Mouse (Mus musculus) adipocyte (in vitro differentiated cells): ENCODE results near the gene Fam84b.
A peak's percentile ranks its signal among the peaks of the same experiment; 100 is the strongest.
"Not testable (repeated sequence)": the region's sequence is repeated elsewhere in the genome, so short reads cannot be mapped to it uniquely, and the experiment has no call there.

Source experiments
- DNase-seq: peaks from one replicate; pipeline ENCODE4 v3.0.0-alpha.2; 2016; ENCODE audit warnings: low spot score

Fam84b gene

DNA sequence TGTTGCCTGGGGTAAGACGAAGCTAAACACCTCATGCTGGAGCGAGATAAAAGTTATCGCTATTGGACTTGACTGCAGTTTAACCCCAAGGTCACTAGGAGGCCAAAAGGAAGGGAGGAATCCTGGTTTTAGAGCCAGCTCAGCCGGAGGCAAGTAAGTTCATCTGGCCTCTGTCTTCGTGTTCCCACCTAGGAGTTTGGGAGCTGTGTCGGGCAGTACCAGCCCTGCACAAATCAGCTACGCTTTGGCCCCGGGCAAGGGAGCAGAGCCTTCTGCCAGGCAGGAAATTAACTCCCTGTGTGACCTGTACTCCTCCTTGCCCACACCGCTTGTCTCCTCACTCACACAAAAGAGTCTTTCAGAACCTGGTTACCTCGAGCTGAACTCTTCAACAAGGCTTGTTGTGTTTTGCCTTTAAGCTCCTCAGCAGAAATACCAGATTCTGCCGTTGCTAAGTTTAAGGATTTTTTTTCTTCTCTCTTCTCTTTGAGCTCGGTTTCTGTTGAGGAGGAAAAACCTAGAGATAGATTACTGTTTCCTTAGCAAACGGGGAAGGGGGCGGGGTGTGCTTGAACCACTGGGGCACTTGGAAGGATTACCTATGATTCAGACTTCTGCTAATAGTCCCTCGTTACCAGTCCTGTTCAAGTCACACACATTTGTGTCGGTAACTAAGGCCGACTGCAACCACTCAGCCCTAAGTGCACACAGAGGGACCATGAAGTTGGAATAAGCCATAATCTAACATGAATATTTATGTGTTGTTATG lies at the start of gene Fam84b:
Gene Fam84b, minus strand, starts transcription at position 548 of the 769 bp plus-strand sequence.
- no peak for DNase-seq

DNA sequence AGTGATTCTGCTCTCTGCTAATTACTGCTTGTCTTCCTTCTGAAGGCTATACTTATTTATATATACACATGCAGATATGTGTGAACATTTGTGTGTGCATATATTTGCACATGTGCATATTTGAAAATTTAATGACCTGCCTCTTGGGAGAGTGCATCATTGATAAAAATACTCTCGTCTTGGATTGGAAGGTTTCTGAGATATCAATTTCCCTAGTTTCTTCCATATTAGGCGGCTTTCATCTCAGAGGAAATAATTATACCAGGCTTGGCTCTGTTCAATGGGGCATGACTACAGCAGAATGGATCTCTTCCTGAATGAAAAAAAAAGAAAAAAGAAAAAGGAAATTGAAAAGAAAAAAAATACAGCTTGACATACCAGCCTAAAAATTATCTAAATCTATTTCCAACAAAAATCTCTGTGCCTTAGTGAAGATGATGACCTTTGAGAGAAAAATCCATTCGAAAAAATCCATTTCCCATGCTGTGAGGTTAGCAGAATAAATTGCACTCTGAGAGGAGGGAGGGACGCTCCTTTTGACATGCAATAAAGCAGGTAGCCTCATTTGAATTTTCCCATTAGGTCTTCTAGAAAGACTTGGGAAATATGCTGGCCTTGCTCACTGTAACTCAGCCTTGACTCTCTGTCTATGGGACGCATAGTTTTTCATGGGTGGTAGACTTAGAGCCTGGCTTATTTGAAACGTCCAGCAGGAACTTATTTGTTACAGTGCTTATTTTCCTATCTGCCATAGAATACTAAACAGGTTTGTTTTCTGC lies 44.8 kb upstream of the Fam84b start:
- no peak for DNase-seq

DNA sequence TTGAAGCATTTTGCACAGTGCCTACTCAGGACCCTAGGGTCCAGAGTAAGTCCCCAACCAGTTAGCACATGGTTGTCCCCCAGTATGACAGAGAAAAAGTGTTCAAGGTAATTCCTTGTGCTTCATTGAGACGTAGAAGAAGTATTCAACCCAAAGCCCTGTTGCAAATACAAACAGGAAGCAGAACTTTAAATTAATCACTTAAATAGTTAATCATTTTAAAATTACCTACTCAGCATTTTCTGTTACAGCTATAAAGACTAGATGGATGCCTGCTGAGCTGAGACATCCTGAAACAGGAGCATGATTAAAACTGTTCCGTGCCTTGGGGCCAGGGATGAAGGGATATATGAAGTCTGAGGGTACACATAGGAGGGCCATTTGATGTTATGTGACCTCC lies 42.5 kb upstream of the Fam84b start:
- no peak for DNase-seq

DNA sequence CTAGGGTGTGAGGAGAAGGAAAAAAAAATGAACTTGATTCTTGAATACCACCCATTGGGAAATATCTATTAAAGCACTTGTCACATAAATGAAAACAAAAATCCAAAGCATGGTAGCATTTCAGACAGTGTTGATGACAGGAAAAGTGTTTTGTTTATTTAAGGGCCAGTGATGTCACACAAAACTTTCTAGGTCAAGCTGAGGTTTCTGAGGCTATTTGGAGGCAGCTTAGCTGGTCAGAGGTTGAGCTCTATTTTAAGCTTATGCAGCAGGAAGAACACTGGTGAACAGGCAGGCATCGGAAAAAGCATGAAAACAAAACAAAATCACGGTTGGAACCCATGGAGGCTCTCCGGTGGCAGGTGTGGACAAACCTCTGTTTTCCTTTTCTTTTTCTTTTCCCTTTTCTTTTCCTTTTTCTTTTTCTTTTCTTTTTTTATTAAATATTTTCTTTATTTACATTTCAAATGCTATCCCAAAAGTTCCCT lies 39.4 kb upstream of the Fam84b start:
- peak; percentile 31 for DNase-seq

DNA sequence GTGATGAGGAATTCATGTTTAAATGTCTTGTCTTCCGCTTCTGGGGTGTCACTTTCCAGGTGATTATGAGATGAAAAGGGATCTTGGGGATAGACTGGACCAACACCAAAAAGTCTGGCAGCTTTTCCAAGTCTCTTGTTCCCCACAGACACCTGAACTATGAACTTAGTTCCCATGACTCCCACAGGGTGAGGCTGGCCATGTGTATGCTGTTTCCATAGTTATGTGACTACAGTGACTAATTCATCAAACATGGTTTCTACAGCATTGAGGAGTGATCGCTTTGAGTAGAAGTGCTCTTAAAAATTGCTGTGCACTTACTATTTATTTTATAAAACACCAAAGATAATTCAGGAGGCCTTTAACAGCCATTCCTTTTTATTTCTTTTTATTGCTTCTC lies 35.1 kb upstream of the Fam84b start:
- no peak for DNase-seq

DNA sequence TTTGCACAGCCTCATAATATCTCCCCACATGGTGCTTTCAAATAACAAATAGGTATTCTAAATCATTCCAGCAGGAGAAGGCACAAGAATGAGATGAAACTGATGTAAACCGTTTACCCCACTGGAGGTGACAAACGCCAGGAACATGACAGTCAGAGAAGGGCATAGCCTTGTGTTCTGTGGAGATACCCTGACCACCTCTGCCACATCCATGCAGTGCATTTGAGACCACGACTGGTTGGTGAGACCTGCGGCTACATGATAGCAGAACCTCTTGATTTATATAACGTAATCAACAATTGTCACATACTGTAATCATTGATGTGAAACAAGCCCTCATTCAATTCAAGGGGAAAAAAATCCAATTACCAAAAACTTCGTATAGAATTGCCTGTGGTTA lies 22.1 kb upstream of the Fam84b start:
- DNase-seq: no peak

DNA sequence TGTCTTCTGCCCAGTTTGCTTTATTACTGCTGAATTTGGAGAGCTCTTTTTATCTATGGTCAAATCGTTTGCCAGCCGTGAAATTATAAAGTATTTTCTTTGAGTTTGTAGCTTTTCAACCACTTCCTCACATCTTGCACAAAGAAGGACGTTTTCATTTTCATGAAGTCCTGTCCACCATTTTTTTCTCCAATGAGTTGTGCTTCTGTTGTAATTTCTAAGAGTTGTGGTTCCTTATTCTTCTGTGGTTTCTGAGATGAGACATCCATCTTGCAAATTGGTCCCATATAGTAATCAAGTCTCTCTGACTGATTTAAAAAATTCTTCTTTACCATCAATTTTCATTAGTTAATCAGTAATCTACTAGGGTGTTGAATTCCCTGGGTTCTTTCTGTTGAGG lies 8.8 kb upstream of the Fam84b start:
- DNase-seq: no peak

DNA sequence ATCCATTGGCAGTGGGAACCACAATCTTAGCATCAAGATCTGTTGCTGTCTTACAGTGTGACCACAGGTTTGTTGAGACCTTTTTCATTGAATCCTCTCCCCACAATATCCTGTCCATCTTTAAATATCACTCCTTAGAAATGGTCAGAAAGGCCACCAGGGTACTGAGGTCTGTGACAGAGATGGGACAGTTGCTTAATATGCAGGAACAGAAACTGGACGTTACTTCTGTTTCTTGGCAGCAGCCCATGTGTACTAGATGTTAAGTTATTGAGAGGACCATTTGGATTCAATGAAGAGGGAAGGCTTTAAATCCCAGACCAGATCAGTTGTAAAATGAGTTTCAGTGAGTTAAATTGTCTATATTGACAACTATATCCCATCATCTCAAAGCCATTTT lies 1.5 kb upstream of the Fam84b start:
- DNase-seq: no peak

DNA sequence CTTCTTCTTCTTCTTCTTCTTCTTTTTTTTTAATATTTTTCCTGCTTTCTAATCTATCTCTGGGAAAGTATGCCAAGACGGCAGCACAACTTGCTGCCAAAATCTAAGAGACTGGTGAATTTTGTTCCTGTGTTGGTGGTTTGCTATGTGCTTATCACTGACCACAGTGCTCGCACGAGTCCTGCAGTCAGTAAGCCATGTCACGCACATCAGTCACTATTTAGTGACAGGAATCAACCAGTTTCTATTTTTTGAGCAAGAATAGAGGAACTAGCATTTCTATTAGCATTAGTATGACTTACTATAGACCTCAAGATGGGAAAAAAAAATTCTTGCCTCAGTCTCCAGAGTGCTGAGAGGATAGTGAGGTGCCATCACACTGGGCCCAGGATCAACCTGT lies 573 bp upstream of the Fam84b start:
- DNase-seq: no peak

DNA sequence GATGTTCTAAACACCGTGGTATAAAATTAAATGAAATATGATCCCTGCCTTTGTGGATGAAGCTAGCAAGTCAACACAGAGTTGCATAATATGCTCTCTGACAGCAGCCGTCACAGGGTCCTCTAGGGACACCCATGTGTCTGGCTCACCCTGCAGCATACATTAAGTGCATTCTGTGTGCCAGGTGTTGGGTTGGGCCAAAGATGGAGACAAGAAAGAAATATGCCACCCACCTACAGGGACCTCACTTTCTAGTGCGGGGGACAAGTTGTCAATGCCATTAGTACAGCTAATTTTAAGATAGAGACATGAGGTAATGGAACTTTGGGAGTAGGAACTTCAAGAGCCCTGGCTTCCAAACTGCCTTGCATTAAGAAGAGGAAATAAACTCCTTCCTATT lies 4.9 kb downstream of the Fam84b start:
- DNase-seq: no peak

DNA sequence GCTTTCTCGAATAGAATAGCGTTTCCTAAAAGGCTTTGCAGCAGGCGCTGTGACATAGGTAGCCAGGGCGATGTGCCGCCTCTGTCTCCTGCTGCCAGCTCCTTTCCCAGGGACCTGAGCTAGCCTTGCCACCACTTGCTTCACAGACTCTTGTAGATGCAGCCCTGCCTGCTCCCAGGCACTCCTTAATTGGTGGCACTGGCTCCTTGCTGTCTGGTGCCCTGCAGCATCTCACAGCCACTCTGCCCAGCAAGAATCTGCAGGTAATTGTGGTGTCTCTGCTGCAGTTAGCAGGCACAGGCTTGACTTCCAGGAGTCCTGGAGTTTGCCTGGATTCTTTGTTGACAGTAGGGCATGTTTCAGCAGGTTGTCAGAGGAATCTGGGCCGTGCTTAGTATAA lies 7.3 kb downstream of the Fam84b start:
- DNase-seq: no peak

DNA sequence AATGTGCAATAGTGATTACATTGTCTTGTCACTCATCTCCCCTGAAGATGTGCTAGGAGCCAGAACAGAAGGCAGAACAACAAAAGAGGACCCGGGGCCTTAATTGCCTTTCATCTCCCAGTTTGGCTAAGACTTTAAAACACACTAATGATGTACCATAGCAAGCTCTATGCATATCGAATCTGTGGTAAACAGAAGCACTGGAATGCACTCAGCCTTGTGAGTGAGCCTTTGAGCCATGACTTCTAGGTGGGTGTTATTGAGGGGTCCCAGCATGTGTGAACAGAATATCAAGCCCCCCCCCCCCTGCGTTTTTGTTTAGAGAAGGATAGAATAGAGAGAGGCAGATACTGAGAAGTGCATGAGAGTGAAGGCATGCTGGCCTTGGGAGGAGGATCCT lies 7.7 kb downstream of the Fam84b start:
- no peak for DNase-seq

DNA sequence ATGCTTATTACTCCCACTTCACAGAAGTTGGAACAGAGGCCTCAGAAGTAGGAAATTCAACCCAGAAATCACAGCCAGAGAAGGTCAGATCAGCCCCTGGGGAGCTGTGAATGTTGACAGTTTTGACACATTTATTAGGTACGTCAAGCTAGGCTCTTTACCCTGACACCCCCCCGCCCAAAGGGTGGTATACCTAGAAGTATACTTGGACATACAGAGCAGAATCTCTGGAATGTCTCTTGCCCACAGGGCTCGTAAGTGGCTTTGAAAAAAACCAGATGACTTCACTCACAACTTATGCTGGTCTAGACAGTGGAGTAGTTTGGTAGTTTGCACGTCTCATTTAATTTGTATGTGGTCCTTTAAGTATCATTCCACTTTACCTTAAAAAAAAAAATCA lies 11.8 kb downstream of the Fam84b start:
- DNase-seq: no peak

DNA sequence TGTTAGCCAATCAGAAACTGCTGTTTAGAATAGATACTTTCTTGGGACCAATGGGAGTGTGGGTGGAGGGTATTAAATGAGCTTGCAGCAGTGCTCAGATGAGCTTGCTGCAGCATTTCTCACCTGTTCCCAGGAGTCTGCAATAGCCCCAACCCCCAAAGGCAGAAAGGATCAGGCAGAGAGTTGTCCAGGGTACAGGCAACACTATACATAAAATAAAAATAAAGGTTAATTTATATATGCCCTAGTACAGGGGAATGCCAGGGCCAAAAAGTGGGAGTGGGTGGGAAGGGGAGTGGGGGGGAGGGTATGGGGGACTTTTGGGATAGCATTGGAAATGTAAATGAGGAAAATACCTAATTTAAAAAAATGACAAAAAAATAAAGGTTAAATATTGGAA lies 12.3 kb downstream of the Fam84b start:
- not testable (repeated sequence) for DNase-seq

DNA sequence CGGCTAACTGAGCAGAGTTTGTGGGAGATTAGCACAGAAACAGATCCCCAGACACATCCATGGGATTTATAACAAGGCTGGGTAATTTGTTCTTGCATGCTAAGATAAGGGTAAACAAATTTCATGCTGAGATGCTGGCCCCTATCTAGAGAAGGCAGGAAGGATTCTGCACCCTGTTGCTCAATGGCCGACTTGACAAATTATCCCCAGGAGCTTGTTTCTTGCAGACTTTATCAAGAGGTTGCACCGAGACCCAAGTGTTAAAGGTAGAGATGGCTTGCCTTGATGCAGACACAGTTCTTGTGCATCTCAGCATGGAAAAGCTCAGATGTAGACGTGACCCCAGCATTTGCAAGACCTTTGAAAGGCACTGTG lies 13.3 kb downstream of the Fam84b start:
- no peak for DNase-seq

DNA sequence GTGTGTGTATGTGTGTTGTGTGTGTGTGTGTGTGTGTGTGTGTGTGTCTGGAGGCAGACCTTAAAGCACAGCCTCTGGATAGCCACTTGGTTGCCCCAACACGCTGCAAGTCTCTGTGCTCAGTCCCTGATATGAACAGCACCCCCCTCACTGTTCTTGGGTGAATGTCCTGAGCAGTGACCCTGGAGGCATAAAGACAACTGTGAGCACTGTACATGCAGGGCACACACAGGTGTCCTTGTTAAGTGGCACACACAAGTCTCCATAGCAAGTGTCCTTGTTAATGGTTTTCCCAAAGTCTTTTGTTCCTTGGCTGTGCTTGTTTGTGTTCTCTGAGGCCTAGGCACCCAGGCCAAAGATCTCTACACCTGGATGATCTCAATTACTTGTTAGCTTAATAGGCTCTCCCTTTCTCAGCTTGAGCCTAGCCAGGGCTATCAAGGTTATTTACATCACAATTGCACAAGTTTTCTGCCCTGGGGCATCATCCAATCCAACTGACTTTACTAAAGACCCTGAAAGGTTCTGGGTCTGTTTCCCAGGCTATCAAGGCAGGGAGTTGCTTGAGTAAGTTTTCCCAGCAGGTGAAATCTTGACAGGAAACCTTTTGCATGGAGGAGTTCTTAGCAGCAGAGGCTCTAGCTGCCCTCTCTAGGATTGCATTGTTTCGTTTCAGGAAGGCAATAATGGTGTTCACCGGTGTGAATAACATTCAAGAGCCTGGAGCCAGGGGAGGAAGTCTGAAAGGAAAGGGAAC lies 13.9 kb downstream of the Fam84b start:
- DNase-seq: no peak

DNA sequence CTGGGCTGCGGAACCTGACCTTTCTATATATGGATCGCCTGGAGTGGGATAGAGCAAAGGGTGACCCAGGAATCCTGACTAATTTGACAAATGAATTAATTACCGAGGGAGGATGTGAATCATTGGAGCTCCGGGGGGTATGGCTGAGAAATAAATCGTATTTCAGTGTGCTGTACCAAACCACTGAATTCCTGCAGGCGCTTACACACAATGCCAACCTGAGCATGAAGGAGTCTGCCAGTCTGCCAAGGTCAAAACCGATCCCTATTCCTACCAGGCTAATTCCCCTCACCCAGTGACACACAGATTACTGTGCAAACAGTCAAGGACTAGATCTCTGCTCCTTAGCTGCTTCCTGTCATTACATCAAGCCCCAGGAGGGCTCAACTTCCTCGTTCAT lies 15.4 kb downstream of the Fam84b start:
- DNase-seq: no peak

DNA sequence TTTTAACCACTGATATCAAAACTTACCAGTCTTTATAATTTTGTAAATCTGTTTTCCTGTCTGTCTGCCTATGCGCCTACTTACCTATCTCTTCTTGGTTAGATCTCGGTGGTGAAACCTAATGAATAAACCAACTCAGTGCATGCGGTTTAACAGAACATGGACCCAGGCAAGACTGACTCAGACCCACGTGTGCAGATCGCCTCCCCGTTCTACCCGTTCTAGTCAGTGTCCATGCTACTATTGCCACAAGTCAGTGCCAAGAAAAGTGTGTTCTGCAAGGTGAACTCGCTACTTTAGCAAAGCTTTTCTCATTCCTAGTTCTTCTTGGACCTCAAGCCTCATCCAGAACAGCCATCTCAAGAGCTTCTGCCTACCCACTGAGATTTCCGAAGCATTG lies 15.9 kb downstream of the Fam84b start:
- DNase-seq: no peak

DNA sequence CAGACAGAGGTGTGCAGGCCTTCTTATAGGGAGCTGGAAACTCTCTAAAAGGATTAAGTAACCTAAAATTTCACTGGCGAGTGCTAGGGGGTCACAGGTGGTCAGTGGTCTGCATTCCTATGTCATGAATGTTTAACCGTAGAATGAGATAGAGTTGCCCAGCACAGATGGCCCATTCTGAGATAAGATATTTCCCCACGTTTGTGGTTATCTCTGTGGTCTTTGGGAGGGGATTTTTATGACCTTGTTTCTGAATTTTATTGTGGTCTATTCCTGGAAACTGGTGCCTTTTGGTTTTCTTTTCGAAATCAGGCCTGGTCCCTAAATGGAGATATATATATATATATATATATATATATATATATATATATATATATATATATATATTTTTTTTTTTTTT lies 17.3 kb downstream of the Fam84b start:
- no peak for DNase-seq

DNA sequence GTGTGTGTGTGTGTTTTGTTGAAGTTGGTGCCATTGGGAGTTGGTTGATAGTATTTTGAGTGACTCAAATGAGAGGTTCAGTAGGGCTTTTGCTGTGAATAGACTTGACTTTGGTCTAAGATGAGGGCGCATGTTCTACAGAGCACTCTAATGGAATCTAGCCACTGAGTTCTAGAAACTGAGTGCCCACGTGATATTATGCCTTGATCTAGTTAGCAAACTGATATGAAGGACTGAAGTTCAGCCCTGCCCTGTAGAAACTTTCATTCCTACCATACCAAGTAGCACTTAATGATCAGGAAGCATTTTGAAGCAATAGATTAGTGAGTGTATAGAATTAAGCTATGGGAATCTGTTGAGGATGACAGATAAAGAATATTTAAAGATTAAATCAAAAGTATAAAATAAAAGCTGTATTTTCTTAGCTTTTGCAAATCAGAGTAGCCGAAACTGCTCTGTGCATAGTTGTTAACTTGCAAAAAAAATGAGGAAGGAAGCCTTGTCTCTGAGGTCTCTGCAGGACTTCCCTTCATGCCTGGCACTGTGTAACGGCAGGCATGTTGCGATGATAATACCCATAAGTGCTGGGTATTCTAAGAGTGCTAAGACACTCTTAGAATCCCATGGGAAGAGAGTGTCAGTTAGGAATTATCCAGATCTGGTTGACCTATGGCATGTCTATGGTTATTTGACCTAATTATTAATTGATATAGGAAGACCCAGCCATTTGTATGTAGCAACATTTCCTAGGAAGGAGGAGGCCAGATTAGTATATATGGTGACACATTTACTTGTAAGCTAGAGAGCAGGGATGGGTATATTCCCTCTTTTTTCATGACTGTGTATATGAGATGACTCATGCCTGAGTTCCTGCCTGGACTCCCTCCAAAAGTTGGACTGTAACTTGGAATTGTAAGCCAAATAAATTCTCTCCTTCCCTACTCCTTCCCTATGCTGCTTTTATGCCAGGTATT lies 18.7 kb downstream of the Fam84b start:
- no peak for DNase-seq

DNA sequence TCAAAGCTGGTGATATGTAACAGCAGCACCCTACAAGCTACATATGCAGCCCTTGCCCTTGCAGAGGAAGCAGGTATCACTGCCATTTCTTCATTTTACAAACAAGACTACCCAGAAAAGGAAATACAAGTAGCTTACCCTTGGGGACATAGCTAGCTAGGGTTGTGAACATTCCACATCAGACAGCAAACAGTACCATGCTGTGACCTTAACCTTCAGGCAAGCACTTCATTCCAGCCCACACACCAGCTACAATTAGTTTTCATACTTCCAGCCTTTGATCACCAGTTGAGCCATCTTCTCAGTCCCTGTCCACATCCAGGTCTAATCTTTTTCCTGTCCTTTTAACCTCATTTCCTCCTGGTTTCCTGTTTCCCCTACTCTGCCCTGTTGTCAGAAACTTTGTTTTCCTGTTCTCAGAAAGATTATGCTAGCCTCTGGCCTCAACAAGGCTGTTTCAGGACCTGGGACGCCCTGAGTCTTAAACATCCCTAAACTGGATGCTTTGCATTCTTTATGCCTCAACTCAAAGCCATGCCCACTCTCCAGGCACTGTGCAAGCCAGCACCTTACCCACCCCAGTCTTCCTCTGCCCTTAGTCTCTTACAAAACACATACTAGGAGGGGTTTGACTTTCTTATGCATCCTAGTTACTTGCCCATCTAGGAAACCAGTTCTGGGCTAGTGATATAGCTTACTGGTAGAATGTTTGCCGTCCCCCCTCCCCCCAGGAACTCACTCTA lies 19.9 kb downstream of the Fam84b start:
- no peak for DNase-seq
